Mouse (Mus musculus): ENCODE data around the gene D630003M21Rik. TPM values are rescaled to one million over a fixed set of nuclear protein-coding genes. Genes with fewer than 3 reads are reported as not detected.

The D630003M21Rik gene
- polyA plus RNA-seq, 1 experiment from 2014 or later, result 1.8 TPM

- peak; percentile 67 for ATAC-seq
- Histone ChIP-seq H3K27me3 (replicated peaks; ENCODE audit: control insufficient read depth, insufficient read depth, low read length) (no peaks in the 10 kb centered on the region), H3K9me3 (ENCODE audit: control insufficient read depth, low read length) (no peaks in the 10 kb centered on the region), H3K9ac (replicated peaks; ENCODE audit: low read depth, low read length) (no peak overlapping the region), H3K4me2 (ENCODE audit: low read length) (no peak overlapping the region), H3K4me3 (replicated peaks; ENCODE audit: low read length) (no peak overlapping the region), H3K4me1 (replicated peaks; ENCODE audit: control insufficient read depth, insufficient read depth, low read length) (peaks cover 9% of the 10 kb centered on the region), H3K27ac (ENCODE audit: low read length) (no peak overlapping the region), H3K36me3 (ENCODE audit: control insufficient read depth, insufficient read depth) (no peaks in the 10 kb centered on the region)
- WGBS, result 78% methylated on average over 18 of the region's 18 CpGs
Observed at GRCm38 (mm10) chr2:158242170-158242896, 13.3 kb upstream of the D630003M21Rik start.

- no peaks in the 10 kb centered on the region; the same call in 1 of the 2 replicates for H3K9me3 ChIP-seq (ENCODE audit: control insufficient read depth, low read length)
- 51% methylated on average over 5 of the region's 5 CpGs for WGBS
- peaks cover 9% of the 10 kb centered on the region for H3K4me1 ChIP-seq (replicated peaks; ENCODE audit: control insufficient read depth, insufficient read depth, low read length)
- H3K4me2 ChIP-seq (ENCODE audit: low read length), result no peak overlapping the region
- no peak overlapping the region for H3K4me3 ChIP-seq (replicated peaks; ENCODE audit: low read length)
- ATAC-seq, result no peak
- H3K27me3 ChIP-seq (replicated peaks; ENCODE audit: control insufficient read depth, insufficient read depth, low read length), result no peaks in the 10 kb centered on the region
- H3K9ac ChIP-seq (replicated peaks; ENCODE audit: low read depth, low read length), result no peak overlapping the region
- H3K27ac ChIP-seq (ENCODE audit: low read length), result no peak overlapping the region
- H3K36me3 ChIP-seq (ENCODE audit: control insufficient read depth, insufficient read depth), result no peaks in the 10 kb centered on the region
Observed at GRCm38 (mm10) chr2:158241126-158241738, 12.2 kb upstream of the D630003M21Rik start.

GRCm38 (mm10) chr2:158238101-158238500, 9.1 kb upstream of the D630003M21Rik start:
- WGBS, result 84% methylated on average over 5 of the region's 5 CpGs

GRCm38 (mm10) chr2:158236698-158237097, 7.7 kb upstream of the D630003M21Rik start:
- Histone ChIP-seq H3K9ac (replicated peaks; ENCODE audit: low read depth, low read length) (no peak overlapping the region), H3K4me1 (replicated peaks; ENCODE audit: control insufficient read depth, insufficient read depth, low read length) (peaks cover under 1% of the 10 kb centered on the region; the same call in 1 of the 2 replicates), H3K27me3 (replicated peaks; ENCODE audit: control insufficient read depth, insufficient read depth, low read length) (no peaks in the 10 kb centered on the region), H3K4me3 (replicated peaks; ENCODE audit: low read length) (no peak overlapping the region), H3K36me3 (ENCODE audit: control insufficient read depth, insufficient read depth) (no peaks in the 10 kb centered on the region), H3K4me2 (ENCODE audit: low read length) (no peak overlapping the region), H3K9me3 (ENCODE audit: control insufficient read depth, low read length) (no peaks in the 10 kb centered on the region; the same call in 1 of the 2 replicates), H3K27ac (ENCODE audit: low read length) (no peak overlapping the region)
- ATAC-seq, result no peak

More at GRCm38 (mm10) chr2:158238101-158238500, 9.1 kb upstream of the D630003M21Rik start:
- no peak overlapping the region for H3K4me3 ChIP-seq (replicated peaks; ENCODE audit: low read length)
- peaks cover 9% of the 10 kb centered on the region for H3K4me1 ChIP-seq (replicated peaks; ENCODE audit: control insufficient read depth, insufficient read depth, low read length)
- H3K4me2 ChIP-seq (ENCODE audit: low read length), result no peak overlapping the region
- no peak overlapping the region for H3K9ac ChIP-seq (replicated peaks; ENCODE audit: low read depth, low read length)
- no peaks in the 10 kb centered on the region for H3K27me3 ChIP-seq (replicated peaks; ENCODE audit: control insufficient read depth, insufficient read depth, low read length)
- no peak for ATAC-seq
- no peaks in the 10 kb centered on the region for H3K36me3 ChIP-seq (ENCODE audit: control insufficient read depth, insufficient read depth)
- no peaks in the 10 kb centered on the region; the same call in 1 of the 2 replicates for H3K9me3 ChIP-seq (ENCODE audit: control insufficient read depth, low read length)
- no peak overlapping the region for H3K27ac ChIP-seq (ENCODE audit: low read length)

GRCm38 (mm10) chr2:158233106-158233505, 4.1 kb upstream of the D630003M21Rik start:
- Histone ChIP-seq H3K27ac (ENCODE audit: low read length) (no peak overlapping the region), H3K4me3 (replicated peaks; ENCODE audit: low read length) (no peak overlapping the region), H3K4me1 (replicated peaks; ENCODE audit: control insufficient read depth, insufficient read depth, low read length) (peaks cover 19% of the 10 kb centered on the region), H3K4me2 (ENCODE audit: low read length) (no peak overlapping the region), H3K9ac (replicated peaks; ENCODE audit: low read depth, low read length) (no peak overlapping the region), H3K27me3 (replicated peaks; ENCODE audit: control insufficient read depth, insufficient read depth, low read length) (no peaks in the 10 kb centered on the region), H3K9me3 (ENCODE audit: control insufficient read depth, low read length) (no peaks in the 10 kb centered on the region; the same call in 1 of the 2 replicates), H3K36me3 (ENCODE audit: control insufficient read depth, insufficient read depth) (no peaks in the 10 kb centered on the region)
- WGBS, result 82% methylated on average over 3 of the region's 3 CpGs
- no peak for ATAC-seq

- no peak for ATAC-seq
- Histone ChIP-seq H3K4me3 (replicated peaks; ENCODE audit: low read length) (no peak overlapping the region), H3K36me3 (ENCODE audit: control insufficient read depth, insufficient read depth) (no peaks in the 10 kb centered on the region), H3K9ac (replicated peaks; ENCODE audit: low read depth, low read length) (no peak overlapping the region), H3K27me3 (replicated peaks; ENCODE audit: control insufficient read depth, insufficient read depth, low read length) (no peaks in the 10 kb centered on the region), H3K27ac (ENCODE audit: low read length) (no peak overlapping the region), H3K4me1 (replicated peaks; ENCODE audit: control insufficient read depth, insufficient read depth, low read length) (peaks cover 19% of the 10 kb centered on the region), H3K4me2 (ENCODE audit: low read length) (no peak overlapping the region), H3K9me3 (ENCODE audit: control insufficient read depth, low read length) (no peaks in the 10 kb centered on the region; the same call in 1 of the 2 replicates)
- 61% methylated on average over 3 of the region's 3 CpGs for WGBS
Observed at GRCm38 (mm10) chr2:158232414-158232813, 3.4 kb upstream of the D630003M21Rik start.

- Histone ChIP-seq H3K9ac (replicated peaks; ENCODE audit: low read depth, low read length) (no peak overlapping the region), H3K4me1 (replicated peaks; ENCODE audit: control insufficient read depth, insufficient read depth, low read length) (peaks cover 19% of the 10 kb centered on the region), H3K4me3 (replicated peaks; ENCODE audit: low read length) (no peak overlapping the region), H3K27me3 (replicated peaks; ENCODE audit: control insufficient read depth, insufficient read depth, low read length) (no peaks in the 10 kb centered on the region), H3K9me3 (ENCODE audit: control insufficient read depth, low read length) (no peaks in the 10 kb centered on the region), H3K4me2 (ENCODE audit: low read length) (no peak overlapping the region), H3K27ac (ENCODE audit: low read length) (no peak overlapping the region), H3K36me3 (ENCODE audit: control insufficient read depth, insufficient read depth) (no peaks in the 10 kb centered on the region)
- no peak for ATAC-seq
- 41% methylated on average over 5 of the region's 5 CpGs for WGBS
Observed at GRCm38 (mm10) chr2:158231071-158231470, 2.0 kb upstream of the D630003M21Rik start.

GRCm38 (mm10) chr2:158230617-158231016, 1.6 kb upstream of the D630003M21Rik start:
- ATAC-seq, result no peak
- Histone ChIP-seq H3K9me3 (ENCODE audit: control insufficient read depth, low read length) (no peaks in the 10 kb centered on the region), H3K4me3 (replicated peaks; ENCODE audit: low read length) (no peak overlapping the region), H3K4me1 (replicated peaks; ENCODE audit: control insufficient read depth, insufficient read depth, low read length) (peaks cover 19% of the 10 kb centered on the region), H3K9ac (replicated peaks; ENCODE audit: low read depth, low read length) (no peak overlapping the region), H3K27me3 (replicated peaks; ENCODE audit: control insufficient read depth, insufficient read depth, low read length) (no peaks in the 10 kb centered on the region), H3K4me2 (ENCODE audit: low read length) (no peak overlapping the region), H3K27ac (ENCODE audit: low read length) (no peak overlapping the region), H3K36me3 (ENCODE audit: control insufficient read depth, insufficient read depth) (no peaks in the 10 kb centered on the region)
- 37% methylated on average over 6 of the region's 6 CpGs for WGBS

GRCm38 (mm10) chr2:158229503-158229892, 476 bp upstream of the D630003M21Rik start:
- H3K9ac ChIP-seq (replicated peaks; ENCODE audit: low read depth, low read length), result peak overlapping the region; percentile 74
- H3K4me3 ChIP-seq (replicated peaks; ENCODE audit: low read length), result peak overlapping the region; percentile 55
- no peaks in the 10 kb centered on the region for H3K36me3 ChIP-seq (ENCODE audit: control insufficient read depth, insufficient read depth)
- peaks cover 19% of the 10 kb centered on the region for H3K4me1 ChIP-seq (replicated peaks; ENCODE audit: control insufficient read depth, insufficient read depth, low read length)
- peak overlapping the region; percentile 47 for H3K27ac ChIP-seq (ENCODE audit: low read length)
- peak; percentile 37 for ATAC-seq
- H3K27me3 ChIP-seq (replicated peaks; ENCODE audit: control insufficient read depth, insufficient read depth, low read length), result no peaks in the 10 kb centered on the region
- peak overlapping the region; percentile 80 for H3K4me2 ChIP-seq (ENCODE audit: low read length)
- 19% methylated on average over 7 of the region's 7 CpGs for WGBS
- no peaks in the 10 kb centered on the region for H3K9me3 ChIP-seq (ENCODE audit: control insufficient read depth, low read length)

All from forebrain, embryonic 16.5 days (tissue).